Mouse (Mus musculus) testis, adult 2 months (tissue): ENCODE data around the gene Tef.

Source experiments
- CTCF ChIP-seq: fragments of 200-500 bp; IDR thresholded peaks from 2 replicates; pipeline ENCODE4 v1.5.1; 2012; ENCODE audit warnings: low read depth, mild to moderate bottlenecking, inconsistent platforms, low read length, moderate library complexity; ENCODE audit not compliant: control insufficient read depth, insufficient read depth, insufficient replicate concordance
- POLR2A ChIP-seq: fragments of 200-500 bp; IDR thresholded peaks from 2 replicates; pipeline ENCODE4 v1.6.1; 2012; ENCODE audit warnings: low read depth, mild to moderate bottlenecking, inconsistent platforms, low read length, moderate library complexity; ENCODE audit not compliant: control insufficient read depth

- no peak for TF ChIP-seq CTCF
- no peak for TF ChIP-seq POLR2A
These were observed 20.4 kb downstream of the Tef start for GRCm38 (mm10) chr15:81822631-81823030.
